Mouse (Mus musculus): ENCODE results near the gene Smg7.

DNA sequence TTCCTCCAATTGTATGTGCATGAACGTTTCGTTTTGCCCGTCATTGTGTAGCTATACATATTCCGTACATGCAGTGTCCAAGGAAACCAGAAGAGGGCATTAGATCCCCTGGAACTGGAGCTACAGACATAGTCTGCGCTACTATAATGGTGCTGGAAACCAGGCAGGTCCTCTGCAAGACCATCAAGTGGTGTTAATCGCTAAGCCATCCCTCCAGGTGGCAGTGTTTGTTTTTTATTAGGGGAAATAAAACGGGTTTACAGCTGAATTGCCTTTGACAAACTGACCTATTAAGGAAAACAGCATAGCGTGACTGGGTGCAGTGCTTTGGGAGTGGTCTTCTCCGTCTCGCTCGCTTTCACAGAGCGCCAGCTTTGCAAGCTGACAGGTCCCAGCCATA is 112.2 kb downstream of the Smg7 start:
- no peak for TF ChIP-seq POLR2A (IDR thresholded peaks at IDR 0.05; ENCODE audit: low read depth, low read length)
- TF ChIP-seq CTCF (IDR thresholded peaks at IDR 0.05; ENCODE audit: borderline replicate concordance, insufficient read depth, low read length): no peak

Measured in embryonic fibroblast, embryonic 13.5 days (primary cell).